Mouse (Mus musculus): Measurements from ENCODE around the gene Hcar1.

- TF ChIP-seq CTCF (IDR thresholded peaks at IDR 0.05; ENCODE audit: control insufficient read depth, insufficient read depth, insufficient replicate concordance, low read depth, low read length) (no peak), POLR2A (IDR thresholded peaks at IDR 0.05; ENCODE audit: control insufficient read depth, low read depth, low read length) (no peak)
These were observed 47.5 kb downstream of the Hcar1 start for GRCm38 (mm10) chr5:123832309-123832708.

Data from testis, adult 2 months (tissue).